Mouse (Mus musculus) adrenal gland, postnatal 25 days (tissue): ENCODE data around the gene Tgif2lx2. TPM values are rescaled to one million over a fixed set of nuclear protein-coding genes. Genes with fewer than 3 reads are reported as not detected.
"Not testable (repeated sequence)": the region's sequence is repeated elsewhere in the genome, so short reads cannot be mapped to it uniquely, and the experiment has no call there.

Experiments used
- DNase-seq: peaks from one replicate; pipeline ENCODE4 v3.0.0; 2021; ENCODE audit warnings: mixed read lengths
- long read RNA-seq: library from polyadenylated mRNA; stranded (forward); transcript quantifications from one replicate; pipeline ENCODE4 v2.0.0, GENCODE M21; 2021
- total RNA-seq: library from RNA; stranded (reverse); gene quantifications from 2 replicates; pipeline ENCODE4 v1.2.3, GENCODE M21; 2021

The Tgif2lx2 gene
- not detected in 2 replicates for total RNA-seq
- long read RNA-seq: 0 reads

GRCm38 (mm10) chrX:118426927-118427326 is at the start of gene Tgif2lx2:
Tgif2lx2 (plus strand) TSS chrX:118427227.
- DNase-seq: not testable (repeated sequence)

Other genes starting within 250 kb of the Tgif2lx2 start
- gene Tgif2lx1, start 53.5 kb downstream of the Tgif2lx2 start, total RNA-seq: not detected in 2 replicates